Mouse (Mus musculus): Measurements from ENCODE around the gene Tax1bp3. TPM values are rescaled to one million over a fixed set of nuclear protein-coding genes. Genes with fewer than 3 reads are reported as not detected.

The Tax1bp3 gene
- 231 and 236 TPM in 2 replicates for polyA plus RNA-seq (2015; fragmentation: Nextera tagmentation; extraction: Ambion mirVana)

GRCm38 (mm10) chr11:73176608-73177508 is at the start of gene Tax1bp3, which contains the start of gene Emc6:
Tax1bp3 (plus strand) TSS chr11:73177083.
Emc6 (minus strand) TSS chr11:73177037.
- Histone ChIP-seq H3K4me1 (ENCODE audit: control insufficient read depth, insufficient read depth, low read length) (peaks cover 29% of the 10 kb centered on the region), H3K4me3 (ENCODE audit: low read length) (peak within 1 kb of the TSS; percentile 94), H3K4me2 (ENCODE audit: low read depth, low read length) (peak within 1 kb of the TSS; percentile 80), H3K9ac (ENCODE audit: low read depth, low read length) (peak within 1 kb of the TSS; percentile 93), H3K36me3 (ENCODE audit: control insufficient read depth, insufficient read depth, low read length) (0 out of 2 replicates have a peak, but pooled peaks cover 3% of the 10 kb centered on the region), H3K27me3 (replicated peaks; ENCODE audit: control insufficient read depth, insufficient read depth, low read length) (no peaks in the 10 kb centered on the region), H3K9me3 (ENCODE audit: control insufficient read depth, low read length) (no peaks in the 10 kb centered on the region), H3K27ac (ENCODE audit: low read length) (peak within 1 kb of the TSS; percentile 99)
- under 1% methylated on average over 77 of the region's 81 CpGs for WGBS
- peak; percentile 96 for ATAC-seq

DNA sequence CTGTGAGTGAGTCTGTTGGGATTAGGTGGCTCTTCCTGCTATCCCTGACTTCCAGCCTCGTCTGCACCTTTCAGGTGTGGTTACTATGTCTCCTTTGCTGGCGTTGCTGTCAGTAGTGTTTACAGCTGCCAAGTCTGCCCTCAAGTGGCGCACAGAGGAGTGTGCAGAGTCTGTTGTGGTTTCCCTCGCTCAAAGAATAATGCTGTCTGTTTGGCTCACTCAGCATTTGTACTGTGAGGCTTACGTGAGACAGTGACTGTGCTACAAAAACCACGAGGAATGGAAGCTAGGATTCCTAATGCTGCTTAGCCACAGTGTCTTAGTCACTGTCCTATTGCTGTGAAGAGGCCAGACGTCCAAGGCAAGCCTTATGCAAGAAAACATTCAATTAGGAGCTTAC is 45.9 kb upstream of the Tax1bp3 start:
- H3K9me3 ChIP-seq (ENCODE audit: control insufficient read depth, low read length) = no peaks in the 10 kb centered on the region
- H3K4me2 ChIP-seq (ENCODE audit: low read depth, low read length) = no peak overlapping the region
- H3K36me3 ChIP-seq (ENCODE audit: control insufficient read depth, insufficient read depth, low read length) = no peaks in the 10 kb centered on the region
- peak; percentile 50; the same call in 1 of the 2 replicates for ATAC-seq
- no peak overlapping the region for H3K27ac ChIP-seq (ENCODE audit: low read length)
- WGBS = 76% methylated on average over 7 of the region's 7 CpGs
- H3K4me3 ChIP-seq (ENCODE audit: low read length) = no peak overlapping the region
- H3K27me3 ChIP-seq (replicated peaks; ENCODE audit: control insufficient read depth, insufficient read depth, low read length) = no peaks in the 10 kb centered on the region
- no peak overlapping the region for H3K9ac ChIP-seq (ENCODE audit: low read depth, low read length)
- peaks cover 10% of the 10 kb centered on the region for H3K4me1 ChIP-seq (ENCODE audit: control insufficient read depth, insufficient read depth, low read length)

GRCm38 (mm10) chr11:73132999-73133398 is 43.9 kb upstream of the Tax1bp3 start:
- no peak for ATAC-seq
- no peaks in the 10 kb centered on the region for H3K27me3 ChIP-seq (replicated peaks; ENCODE audit: control insufficient read depth, insufficient read depth, low read length)
- H3K4me2 ChIP-seq (ENCODE audit: low read depth, low read length) = no peak overlapping the region
- WGBS = 89% methylated on average over 6 of the region's 6 CpGs
- H3K9me3 ChIP-seq (ENCODE audit: control insufficient read depth, low read length) = no peaks in the 10 kb centered on the region
- no peak overlapping the region for H3K4me3 ChIP-seq (ENCODE audit: low read length)
- peaks cover 20% of the 10 kb centered on the region for H3K4me1 ChIP-seq (ENCODE audit: control insufficient read depth, insufficient read depth, low read length)
- no peak overlapping the region for H3K27ac ChIP-seq (ENCODE audit: low read length)
- no peak overlapping the region for H3K9ac ChIP-seq (ENCODE audit: low read depth, low read length)
- no peaks in the 10 kb centered on the region for H3K36me3 ChIP-seq (ENCODE audit: control insufficient read depth, insufficient read depth, low read length)

DNA sequence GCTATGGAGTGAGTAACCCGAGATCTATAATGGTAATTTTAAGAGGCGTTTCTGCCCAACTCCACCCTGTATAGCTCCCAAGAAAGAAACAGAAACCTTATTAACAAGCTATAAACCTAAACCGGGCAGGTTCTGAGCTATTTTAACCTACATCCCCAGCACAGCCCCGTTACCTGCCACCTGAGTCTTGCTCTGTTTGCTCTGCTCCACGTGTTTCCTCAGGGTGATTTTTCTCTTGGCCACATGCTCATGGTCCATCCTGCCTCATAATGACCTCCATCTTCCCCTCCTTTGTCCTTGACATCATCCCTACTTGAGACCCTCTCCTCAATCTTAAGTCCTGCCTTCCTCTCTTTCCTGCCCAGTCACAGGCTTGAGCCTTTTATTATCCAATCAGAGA is 42.7 kb upstream of the Tax1bp3 start:
- peaks cover 24% of the 10 kb centered on the region for H3K4me1 ChIP-seq (ENCODE audit: control insufficient read depth, insufficient read depth, low read length)
- 84% methylated on average over 5 of the region's 5 CpGs for WGBS
- no peaks in the 10 kb centered on the region for H3K9me3 ChIP-seq (ENCODE audit: control insufficient read depth, low read length)
- no peaks in the 10 kb centered on the region for H3K27me3 ChIP-seq (replicated peaks; ENCODE audit: control insufficient read depth, insufficient read depth, low read length)
- no peak overlapping the region for H3K4me3 ChIP-seq (ENCODE audit: low read length)
- ATAC-seq = no peak
- no peak overlapping the region for H3K9ac ChIP-seq (ENCODE audit: low read depth, low read length)
- no peak overlapping the region; the same call in 1 of the 2 replicates for H3K4me2 ChIP-seq (ENCODE audit: low read depth, low read length)
- no peak overlapping the region for H3K27ac ChIP-seq (ENCODE audit: low read length)
- no peaks in the 10 kb centered on the region for H3K36me3 ChIP-seq (ENCODE audit: control insufficient read depth, insufficient read depth, low read length)

DNA sequence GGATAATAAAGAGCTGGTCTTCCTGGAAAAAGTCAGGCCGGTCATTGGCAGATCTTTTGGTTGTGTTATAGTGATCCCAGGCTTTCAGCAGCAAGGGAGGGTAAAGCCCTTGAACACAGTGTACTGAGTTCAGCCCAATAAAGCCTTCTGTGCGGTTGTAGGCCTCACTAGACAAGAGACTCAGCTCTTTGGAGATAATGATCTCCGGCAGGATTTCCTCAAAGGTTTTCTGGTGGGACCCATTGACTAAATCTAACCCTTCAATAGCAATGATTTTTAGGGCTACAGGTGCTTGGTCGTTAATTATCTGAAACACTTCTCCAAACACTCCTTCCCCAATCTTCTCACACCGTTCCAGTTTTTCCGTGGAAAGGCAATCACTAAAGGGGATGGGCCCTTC is 40.3 kb upstream of the Tax1bp3 start:
- H3K4me2 ChIP-seq (ENCODE audit: low read depth, low read length) = peak overlapping the region; percentile 72
- H3K4me1 ChIP-seq (ENCODE audit: control insufficient read depth, insufficient read depth, low read length) = peaks cover 24% of the 10 kb centered on the region
- ATAC-seq = no peak
- H3K27me3 ChIP-seq (replicated peaks; ENCODE audit: control insufficient read depth, insufficient read depth, low read length) = no peaks in the 10 kb centered on the region
- H3K4me3 ChIP-seq (ENCODE audit: low read length) = peak overlapping the region; percentile 92
- H3K9ac ChIP-seq (ENCODE audit: low read depth, low read length) = peak overlapping the region; percentile 82
- WGBS = 50% methylated on average over 6 of the region's 6 CpGs
- H3K27ac ChIP-seq (ENCODE audit: low read length) = no peak overlapping the region
- H3K9me3 ChIP-seq (ENCODE audit: control insufficient read depth, low read length) = no peaks in the 10 kb centered on the region
- no peaks in the 10 kb centered on the region for H3K36me3 ChIP-seq (ENCODE audit: control insufficient read depth, insufficient read depth, low read length)

GRCm38 (mm10) chr11:73137116-73137515 is 39.8 kb upstream of the Tax1bp3 start:
- Histone ChIP-seq H3K27me3 (replicated peaks; ENCODE audit: control insufficient read depth, insufficient read depth, low read length) (no peaks in the 10 kb centered on the region), H3K4me3 (ENCODE audit: low read length) (peak overlapping the region; percentile 92), H3K9me3 (ENCODE audit: control insufficient read depth, low read length) (no peaks in the 10 kb centered on the region), H3K4me1 (ENCODE audit: control insufficient read depth, insufficient read depth, low read length) (peaks cover 24% of the 10 kb centered on the region), H3K36me3 (ENCODE audit: control insufficient read depth, insufficient read depth, low read length) (no peaks in the 10 kb centered on the region), H3K9ac (ENCODE audit: low read depth, low read length) (peak overlapping the region; percentile 82), H3K27ac (ENCODE audit: low read length) (peak overlapping the region; percentile 14; the same call in 1 of the 2 replicates), H3K4me2 (ENCODE audit: low read depth, low read length) (peak overlapping the region; percentile 72)
- WGBS = 19% methylated on average over 11 of the region's 11 CpGs
- ATAC-seq = peak; percentile 26; the same call in 1 of the 2 replicates

DNA sequence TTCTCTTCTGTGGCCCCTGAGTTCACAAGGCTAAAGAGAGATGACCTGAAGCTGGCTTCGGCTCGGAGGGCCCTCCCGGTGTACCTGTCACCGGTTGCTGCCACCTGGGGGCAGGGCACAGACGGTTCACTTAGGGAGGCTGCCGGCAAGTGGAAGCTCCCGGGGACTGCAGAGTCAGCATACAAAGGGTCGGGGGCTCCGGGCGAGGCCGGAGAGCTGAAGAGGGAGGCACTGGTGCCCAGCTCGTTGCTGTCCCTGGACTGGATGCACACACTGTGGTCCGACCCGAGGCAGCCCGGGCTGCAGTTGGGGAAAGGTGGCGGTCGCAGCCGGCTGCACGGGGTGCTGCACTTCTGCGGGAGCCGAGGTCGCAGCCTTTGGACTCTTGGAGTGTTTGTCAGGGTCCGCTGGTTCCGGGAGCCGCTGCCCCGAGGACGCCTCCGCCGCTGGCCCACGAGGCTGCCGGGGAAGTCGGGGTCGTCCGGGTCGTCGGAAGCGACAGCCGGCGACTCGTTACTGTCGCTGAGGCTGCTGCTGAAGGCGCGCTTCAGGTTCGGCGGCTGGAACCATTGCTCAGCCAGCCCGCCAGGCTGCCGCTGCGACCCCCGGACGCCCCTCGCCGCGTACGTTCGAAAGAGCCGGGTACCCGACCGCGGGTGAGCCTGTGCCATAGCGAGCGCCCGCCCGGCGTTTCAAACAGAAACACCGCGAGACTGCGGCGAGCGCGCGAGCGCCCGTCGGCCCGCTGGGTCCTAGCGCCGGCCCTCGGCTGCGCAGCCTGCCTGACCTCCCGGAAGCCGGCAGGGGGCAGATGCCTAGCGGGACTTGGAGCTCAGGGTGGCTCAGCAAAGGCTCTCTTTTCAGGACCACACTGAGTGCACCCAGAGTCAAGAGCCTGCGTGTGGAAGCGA is 39.0 kb upstream of the Tax1bp3 start, which contains the start of gene Haspin:
Haspin (minus strand) TSS at position 704 of the 911 bp plus-strand sequence.
- no peaks in the 10 kb centered on the region for H3K9me3 ChIP-seq (ENCODE audit: control insufficient read depth, low read length)
- H3K4me3 ChIP-seq (ENCODE audit: low read length) = peak within 1 kb of the TSS; percentile 92
- no peaks in the 10 kb centered on the region for H3K27me3 ChIP-seq (replicated peaks; ENCODE audit: control insufficient read depth, insufficient read depth, low read length)
- H3K4me2 ChIP-seq (ENCODE audit: low read depth, low read length) = peak within 1 kb of the TSS; percentile 72
- H3K27ac ChIP-seq (ENCODE audit: low read length) = peak within 1 kb of the TSS; percentile 14; the same call in 1 of the 2 replicates
- peak; percentile 88 for ATAC-seq
- no peaks in the 10 kb centered on the region for H3K36me3 ChIP-seq (ENCODE audit: control insufficient read depth, insufficient read depth, low read length)
- under 1% methylated on average over 84 of the region's 84 CpGs for WGBS
- peaks cover 24% of the 10 kb centered on the region for H3K4me1 ChIP-seq (ENCODE audit: control insufficient read depth, insufficient read depth, low read length)
- H3K9ac ChIP-seq (ENCODE audit: low read depth, low read length) = peak within 1 kb of the TSS; percentile 82

DNA sequence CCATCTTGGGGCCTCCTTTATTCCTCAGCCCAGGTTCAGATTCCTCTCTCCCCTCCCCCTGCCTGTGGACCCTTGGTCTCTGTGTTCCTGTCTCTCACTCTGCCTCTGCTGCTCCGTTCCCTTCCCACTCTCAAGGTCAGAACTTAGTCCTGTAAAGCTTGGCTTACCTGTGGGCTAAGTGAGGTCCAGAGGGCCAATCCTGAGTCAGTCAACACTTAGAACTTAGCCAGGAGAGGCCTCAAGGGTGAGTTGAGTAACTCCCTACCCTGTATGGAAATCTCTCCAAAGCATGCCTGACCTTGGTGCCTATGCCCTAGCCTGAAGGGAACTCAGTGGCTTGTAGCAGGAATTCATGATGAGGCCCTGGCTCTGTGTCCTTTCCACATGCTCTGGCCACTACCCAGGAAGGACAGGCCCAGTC is 32.6 kb upstream of the Tax1bp3 start:
- Histone ChIP-seq H3K4me2 (ENCODE audit: low read depth, low read length) (no peak overlapping the region), H3K4me3 (ENCODE audit: low read length) (no peak overlapping the region), H3K27me3 (replicated peaks; ENCODE audit: control insufficient read depth, insufficient read depth, low read length) (no peaks in the 10 kb centered on the region), H3K4me1 (ENCODE audit: control insufficient read depth, insufficient read depth, low read length) (no peaks in the 10 kb centered on the region), H3K36me3 (ENCODE audit: control insufficient read depth, insufficient read depth, low read length) (no peaks in the 10 kb centered on the region), H3K9me3 (ENCODE audit: control insufficient read depth, low read length) (no peaks in the 10 kb centered on the region), H3K9ac (ENCODE audit: low read depth, low read length) (no peak overlapping the region), H3K27ac (ENCODE audit: low read length) (no peak overlapping the region)
- no peak for ATAC-seq
- WGBS = 63% methylated on average over 1 of the region's 1 CpGs
